Mouse (Mus musculus) T-cell, adult 2 months (primary cell): Measurements from ENCODE around the gene Cst11.
A peak's percentile ranks its signal among the peaks of the same experiment; 100 is the strongest.
"Not testable (repeated sequence)": the region's sequence is repeated elsewhere in the genome, so short reads cannot be mapped to it uniquely, and the experiment has no call there.

Source experiments
- DNase-seq: peaks from one replicate; pipeline ENCODE4 v3.0.0; 2022; ENCODE audit warnings: low spot score

Cst11 gene

GRCm38 (mm10) chr2:148771397-148771796 is at the start of gene Cst11:
Gene Cst11, minus strand, starts transcription at chr2:148771497.
- DNase-seq = not testable (repeated sequence)

DNA sequence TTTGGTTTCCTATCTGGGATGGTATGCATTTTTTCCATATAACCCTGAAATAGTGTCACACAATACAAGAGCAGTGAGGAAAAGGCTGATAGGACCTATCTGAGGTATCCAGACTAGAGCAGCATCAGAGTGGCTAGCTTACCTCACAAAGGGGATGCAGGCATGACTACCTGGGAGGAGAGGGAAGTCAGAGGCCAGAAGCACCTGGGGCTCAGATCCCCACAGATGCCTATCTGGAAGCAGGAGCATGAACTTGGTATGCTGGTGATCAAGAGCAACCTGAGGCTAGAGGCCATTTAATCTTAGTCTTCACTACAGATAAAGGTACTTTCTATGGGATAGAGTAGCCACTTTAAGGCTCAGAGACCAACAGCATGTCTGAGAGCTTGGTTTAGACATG is 48.6 kb upstream of the Cst11 start, which contains the start of gene Cst13:
Gene Cst13, plus strand, starts transcription at position 173 of the 400 bp plus-strand sequence.
- DNase-seq = no peak

- no peak for DNase-seq
These were observed 35.4 kb upstream of the Cst11 start for GRCm38 (mm10) chr2:148806696-148807095.

DNA sequence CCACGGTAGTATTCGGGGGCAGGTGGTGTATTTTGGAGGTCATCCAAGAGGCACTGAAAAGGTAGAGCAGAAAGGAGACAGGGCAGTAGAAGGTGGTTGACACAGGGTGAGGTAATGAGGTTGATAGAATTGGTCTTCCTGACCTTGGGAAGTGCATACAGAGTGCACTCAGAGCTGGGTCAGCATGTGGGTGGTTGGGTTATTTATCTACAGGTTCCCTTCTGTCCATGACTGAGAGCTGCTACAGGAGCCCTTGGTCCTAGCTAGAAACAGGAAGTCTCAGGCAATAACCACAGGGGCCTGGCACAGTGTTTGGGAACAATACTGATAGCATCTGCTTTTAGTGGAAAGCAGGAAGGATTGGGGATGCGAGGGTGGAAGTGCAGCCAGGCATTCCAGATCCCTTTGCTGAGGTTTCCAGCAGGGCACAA is 30.2 kb upstream of the Cst11 start:
- no peak for DNase-seq

GRCm38 (mm10) chr2:148798485-148798884 is 27.2 kb upstream of the Cst11 start, which contains the start of gene Cst8:
Gene Cst8, plus strand, starts transcription at chr2:148798785.
- DNase-seq = no peak

DNA sequence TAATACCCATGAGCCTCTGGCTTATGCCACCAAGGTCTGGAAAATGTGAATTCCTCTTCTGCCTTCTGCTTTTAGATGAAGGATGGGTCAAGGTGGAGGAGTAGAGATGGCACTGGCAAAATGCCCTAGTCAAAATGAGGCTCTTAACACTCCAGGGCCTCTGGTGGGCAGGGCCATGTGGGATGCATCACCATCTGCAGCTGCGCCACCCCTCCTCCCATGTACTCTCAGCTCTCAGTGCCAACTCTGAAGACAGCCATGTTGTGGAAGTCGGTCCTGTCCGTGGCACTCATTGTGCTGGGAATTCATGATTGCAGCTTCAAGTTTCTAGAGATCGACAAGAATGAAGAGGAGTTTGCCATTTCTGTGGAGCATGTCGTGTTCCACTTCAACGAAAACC is 17.8 kb upstream of the Cst11 start, which contains the start of gene Cst12:
Gene Cst12, plus strand, starts transcription at position 220 of the 400 bp plus-strand sequence.
- no peak for DNase-seq

- DNase-seq = no peak
These were observed 10.4 kb upstream of the Cst11 start, which contains the start of gene 8030411F24Rik for GRCm38 (mm10) chr2:148781709-148782108. Gene 8030411F24Rik, plus strand, starts transcription at chr2:148782009.

GRCm38 (mm10) chr2:148763648-148764388 is 7.5 kb downstream of the Cst11 start:
- DNase-seq = no peak

DNA sequence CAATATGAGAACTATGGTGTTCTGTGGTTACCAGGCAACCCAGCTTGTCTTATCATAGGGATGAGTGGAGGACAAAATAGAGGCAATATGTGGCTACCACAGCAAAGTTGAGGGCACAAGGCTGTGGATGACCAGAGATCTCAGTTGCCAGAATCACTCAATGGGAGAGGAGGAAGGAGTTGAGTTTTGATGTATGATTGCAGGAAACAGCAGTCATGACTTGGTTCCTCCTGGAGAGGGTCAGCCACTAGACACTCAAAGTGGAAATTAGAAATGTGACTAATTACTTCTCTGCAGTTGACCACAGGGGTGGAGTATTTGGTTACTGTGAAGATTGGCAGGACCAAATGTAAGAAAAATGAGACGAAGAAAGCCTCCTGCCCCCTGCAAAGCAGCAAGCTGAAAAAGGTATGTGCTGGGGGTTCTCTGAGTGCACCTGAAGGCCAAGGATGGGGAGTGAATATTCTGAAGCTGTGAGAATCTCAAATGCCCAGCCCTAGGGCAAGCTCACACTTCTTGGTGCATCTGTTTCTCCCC is 16.9 kb downstream of the Cst11 start:
- DNase-seq = no peak

DNA sequence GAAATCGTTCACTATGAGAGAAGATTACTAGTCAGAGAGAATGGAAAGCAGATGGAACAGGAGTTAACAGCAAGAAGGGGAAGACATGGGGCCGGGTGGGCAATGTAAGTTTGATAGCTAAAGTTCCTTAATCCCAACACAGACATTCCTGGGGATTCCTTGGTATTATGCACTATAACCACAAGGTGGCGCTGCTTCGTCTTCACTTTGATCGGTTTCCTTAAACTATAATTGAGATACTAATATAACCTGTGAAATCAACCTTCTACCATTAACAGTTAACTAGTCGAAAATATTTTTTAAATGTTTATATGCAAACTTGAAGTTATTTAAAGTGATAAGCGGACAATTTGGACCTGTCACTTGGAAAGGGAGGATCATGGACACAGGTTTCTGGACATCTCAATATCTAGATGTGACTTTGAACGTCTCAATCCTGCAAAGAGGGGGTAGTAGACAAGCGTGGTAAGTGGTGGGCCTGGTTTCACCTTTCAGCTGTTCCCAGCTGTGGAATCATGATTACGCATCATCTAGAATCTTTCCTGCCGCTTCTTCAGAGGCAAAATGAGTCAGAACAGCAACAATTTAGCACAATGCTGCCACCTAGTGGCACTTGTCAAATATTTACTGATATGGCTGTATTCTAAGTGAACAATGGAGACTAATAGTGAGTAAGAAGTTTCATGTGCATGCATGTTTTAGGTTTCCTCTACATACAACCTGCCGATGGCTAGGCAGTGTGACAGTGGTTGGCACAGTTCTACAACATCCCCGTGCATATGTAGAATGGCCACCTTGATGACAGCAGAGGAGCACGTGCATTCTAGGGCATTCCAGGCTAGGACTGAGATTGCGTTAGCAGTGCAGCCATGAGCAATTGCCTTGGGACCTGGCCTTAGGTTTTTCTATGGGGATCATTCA is 19.1 kb downstream of the Cst11 start:
- peak; percentile 55 for DNase-seq

GRCm38 (mm10) chr2:148750058-148750457 is 21.2 kb downstream of the Cst11 start, which contains the start of gene Cstl1:
Gene Cstl1, plus strand, starts transcription at chr2:148750358.
- no peak for DNase-seq

GRCm38 (mm10) chr2:148743846-148744407 is 27.4 kb downstream of the Cst11 start:
- DNase-seq = no peak

- no peak for DNase-seq
These were observed 28.3 kb downstream of the Cst11 start for GRCm38 (mm10) chr2:148743001-148743400.

- DNase-seq = peak; percentile 66
These were observed 38.8 kb downstream of the Cst11 start, which contains the start of gene Napb for GRCm38 (mm10) chr2:148732327-148733000. Gene Napb, minus strand, starts transcription at chr2:148732467.

DNA sequence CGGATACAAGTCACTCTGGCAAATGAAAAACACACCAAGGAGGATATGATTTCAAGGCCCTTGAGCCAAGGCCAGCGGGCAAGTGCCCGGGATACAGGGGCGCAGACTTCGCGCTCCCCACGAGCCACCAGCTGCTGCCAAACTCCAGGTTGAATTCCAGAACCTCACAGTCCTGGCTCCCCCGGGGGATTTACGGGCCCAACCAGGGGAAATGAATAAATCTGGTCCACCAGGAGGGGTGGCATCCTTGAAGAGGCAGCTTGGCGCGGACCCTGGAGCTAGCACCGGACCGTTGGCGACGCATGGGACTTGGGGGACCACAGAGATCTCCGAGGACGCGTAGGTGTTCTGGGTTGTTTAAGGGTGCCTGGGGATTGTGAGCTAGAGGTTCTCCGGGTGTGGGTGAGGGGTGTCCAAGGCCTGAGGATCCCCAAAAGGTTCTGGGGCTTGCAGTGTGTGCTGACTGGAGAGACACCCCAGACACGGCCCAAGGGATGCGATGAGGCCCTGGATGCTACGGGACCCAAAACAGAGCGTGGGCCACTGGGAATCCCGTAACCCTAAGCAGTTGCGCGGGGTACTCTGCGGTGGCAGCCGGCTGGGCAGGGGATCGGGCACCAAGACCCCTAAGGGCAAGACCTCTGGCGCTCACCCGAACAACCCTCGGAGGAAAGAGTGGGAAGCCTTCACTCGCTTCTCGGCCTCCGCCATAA is 39.5 kb downstream of the Cst11 start:
- DNase-seq = no peak

DNA sequence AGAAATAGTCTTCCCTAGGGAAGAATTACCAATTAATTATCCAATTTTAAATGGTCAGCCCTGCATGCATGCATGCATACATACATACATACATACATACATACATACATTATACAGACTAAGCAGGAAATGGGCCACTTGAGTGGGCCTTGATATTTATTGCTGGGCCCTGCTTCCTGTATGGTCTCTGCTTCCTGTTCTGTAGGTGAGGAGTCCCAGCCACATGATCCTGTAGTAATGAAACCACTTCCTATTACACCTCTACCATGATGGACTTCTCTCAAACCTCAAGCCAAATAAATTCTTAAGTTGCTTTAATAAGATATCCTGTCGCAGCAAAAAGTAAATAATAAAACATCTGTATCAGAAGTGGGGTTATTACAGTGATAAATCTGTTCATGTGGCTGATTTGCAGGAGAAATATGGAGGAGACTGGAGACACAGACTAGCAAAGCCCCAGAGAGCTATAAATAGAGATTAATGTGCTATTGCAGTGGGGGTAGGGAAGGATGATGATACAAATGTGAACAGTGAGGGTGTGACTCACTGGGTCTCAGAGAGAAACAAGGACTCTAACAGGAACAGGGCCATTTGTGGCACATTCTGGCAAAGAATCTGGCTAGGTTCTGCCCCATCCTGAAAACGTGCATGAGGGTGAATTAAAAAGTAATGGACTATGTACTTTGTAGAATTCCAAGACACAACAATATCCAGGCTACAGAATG is 51.9 kb downstream of the Cst11 start:
- no peak for DNase-seq
